ENCODE assay signal across 9 mouse cellular contexts in the genomic region with DNA sequence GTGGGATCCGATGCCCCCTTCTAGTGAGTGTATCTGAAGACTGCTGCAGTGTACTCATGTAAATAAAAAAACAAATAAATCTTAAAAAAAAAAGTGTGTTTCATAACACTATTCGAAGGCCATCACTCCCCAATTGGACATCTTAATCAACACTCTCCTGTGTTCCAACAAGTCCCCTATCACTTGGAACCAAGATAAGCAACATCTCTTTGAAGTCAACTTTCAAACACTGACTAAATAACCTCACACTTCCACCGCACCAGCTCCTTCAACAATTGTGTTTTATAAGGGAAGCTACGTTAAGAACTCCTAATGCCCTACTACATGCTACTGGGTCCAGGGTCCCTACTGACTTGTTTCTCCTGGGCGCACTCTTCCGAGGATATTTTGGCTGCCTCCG. TPM values are rescaled to one million over a fixed set of nuclear protein-coding genes. Genes with fewer than 3 reads are reported as not detected.
DNase-seq lines count a peak whose midpoint lies in the region; ATAC-seq and TF ChIP-seq lines count a peak whose summit lies in the region.
"Had no signal": no experiment of that assay in that cellular context is flagged by ENCODE, and none has a peak within 500 bp of the region (broad histone marks: within the 10 kb centered on the region; RNA-seq: fewer than 3 reads in every experiment).

No protein-coding gene starts in this region.

- H3K9me3 ChIP-seq in heart, embryonic 15.5 days (replicated peaks): no peaks in the 10 kb centered on the region
- no peaks in the 10 kb centered on the region for H3K9me3 ChIP-seq in ES-E14 (ENCODE audit: control insufficient read depth, insufficient read depth, low read depth, low read length)
- no peaks in the 10 kb centered on the region for H3K9me3 ChIP-seq in hindbrain, embryonic 10.5 days

- H3K4me2 ChIP-seq in heart, embryonic 15.5 days: peak overlapping the region; percentile 63

- under 1% methylated on average over 7 of the region's 7 CpGs for WGBS in heart, embryonic 15.5 days
- WGBS in hindbrain, embryonic 10.5 days: 14% methylated on average over 7 of the region's 7 CpGs
- 9% methylated on average over 6 of the region's 7 CpGs for WGBS in macrophage (ENCODE audit: missing documents)

- H3K27ac ChIP-seq in heart, embryonic 15.5 days: peak overlapping the region; percentile 92
- H3K27ac ChIP-seq in ES-E14 (ENCODE audit: insufficient read depth, low read depth, low read length, poor library complexity, severe bottlenecking): peak overlapping the region; percentile 94; the same call in 1 of the 2 replicates
- H3K27ac ChIP-seq in hindbrain, embryonic 10.5 days: peak overlapping the region; percentile 99
- H3K27ac ChIP-seq in macrophage: peak overlapping the region; percentile 53; the same call in 1 of the 2 replicates

- no peaks in the 10 kb centered on the region for H3K27me3 ChIP-seq in heart, embryonic 15.5 days
- H3K27me3 ChIP-seq in hindbrain, embryonic 10.5 days (ENCODE audit: insufficient read depth, poor library complexity, severe bottlenecking): no peaks in the 10 kb centered on the region
- H3K27me3 ChIP-seq: Patski had no signal

- H3K4me3 ChIP-seq in heart, embryonic 15.5 days: peak overlapping the region; percentile 90
- H3K4me3 ChIP-seq in ES-E14 (ENCODE audit: insufficient read depth in 1 of 2, low read depth in 1 of 2, low read length in 2 of 2, poor library complexity in 1 of 2, severe bottlenecking in 1 of 2) (peak overlapping the region; percentile 88 to 89), macrophage (ENCODE audit: inconsistent target) (peak overlapping the region; percentile 78)
- H3K4me3 ChIP-seq in hindbrain, embryonic 10.5 days: peak overlapping the region; percentile 95

- H3K4me1 ChIP-seq in heart, embryonic 15.5 days (replicated peaks): peaks cover 39% of the 10 kb centered on the region
- no peaks in the 10 kb centered on the region; a peak in 1 of 4 replicates for H3K4me1 ChIP-seq in ES-E14 (ENCODE audit: control insufficient read depth in 2 of 2, insufficient read depth in 2 of 2, low read length in 2 of 2, poor library complexity in 1 of 2)
- peaks cover 57% of the 10 kb centered on the region for H3K4me1 ChIP-seq in hindbrain, embryonic 10.5 days (replicated peaks)

- peak overlapping the region; percentile 96 for H3K9ac ChIP-seq in heart, embryonic 15.5 days
- peak overlapping the region; percentile 100 for H3K9ac ChIP-seq in ES-E14 (ENCODE audit: insufficient read depth, low read depth, low read length, poor library complexity, severe bottlenecking)

- in situ Hi-C loops in ES-E14 (cut with MboI; ENCODE audit: low sequenced_read_pairs in 2 of 2, unreplicated experiment in 2 of 2): no loop called here

- DNase-seq in heart, postnatal 14 days: no peak
- DNase-seq in ES-E14 (ENCODE audit: low read depth, low spot score): no peak
- no peak for DNase-seq in hindbrain, embryonic 10.5 days (ENCODE audit: low spot score)
- no peak for DNase-seq in frontal cortex, adult 2 months (ENCODE audit: extremely low spot score in 1 of 2, low spot score in 1 of 2)
- DNase-seq in frontal cortex, postnatal 14 days (ENCODE audit: low spot score in 2 of 2): no peak
- DNase-seq in adrenal gland, adult (ENCODE audit: inconsistent age in 2 of 2, low spot score in 1 of 2): no peak

- intact Hi-C loops in heart, postnatal 14 days (cut with DNase I): no loop called here

- no peak for ATAC-seq in heart, embryonic 15.5 days (replicated peaks; ENCODE audit: insufficient number of reproducible peaks, insufficient read depth, low FRiP score, low read depth)

- H3K36me3 ChIP-seq in heart, embryonic 15.5 days: peaks cover 29% of the 10 kb centered on the region
- H3K36me3 ChIP-seq in ES-E14 (ENCODE audit: control insufficient read depth, insufficient read depth, low read length, poor library complexity, severe bottlenecking) (peaks cover 34% of the 10 kb centered on the region), macrophage (ENCODE audit: inconsistent target) (peaks cover 11% of the 10 kb centered on the region; the same call in 1 of the 2 replicates)
- H3K36me3 ChIP-seq in hindbrain, embryonic 10.5 days: peaks cover 42% of the 10 kb centered on the region

- peaks cover 23% of the 10 kb centered on the region for H3K79me2 ChIP-seq in macrophage (ENCODE audit: inconsistent target)

TF ChIP-seq in ES-E14, 5 proteins besides CTCF, POLR2A, EP300 and RAD21:
- no peak for TF ChIP-seq HCFC1 (IDR thresholded peaks at IDR 0.05; ENCODE audit: borderline replicate concordance, insufficient read depth, low read length)
- TF ChIP-seq ZC3H11A (IDR thresholded peaks at IDR 0.05; ENCODE audit: borderline replicate concordance, low read depth, low read length): no peak
- no peak for TF ChIP-seq CHD2 (IDR thresholded peaks at IDR 0.05; ENCODE audit: low read depth, low read length)
- TF ChIP-seq ZNF384 (IDR thresholded peaks at IDR 0.05; ENCODE audit: low read depth, low read length): no peak
- no peak for TF ChIP-seq MAFK (IDR thresholded peaks at IDR 0.05; ENCODE audit: insufficient read depth, low read depth, low read length)

RNA-seq across cellular contexts. Expression of a gene that starts 0.9 kb away (rescaled TPM):
- polyA plus RNA-seq in heart, embryonic 15.5 days (2015; fragmentation: Nextera tagmentation; extraction: Ambion mirVana): 717 and 816 TPM in 2 replicates
- total RNA-seq in heart, postnatal 14 days (2021): 100 to 1,000 TPM; 776 to 812 TPM
- total RNA-seq in ES-E14 (2012; rRNA removed): 2,611 and 2,664 TPM in 2 replicates
- 1,007 and 1,099 TPM in 2 replicates for polyA plus RNA-seq in hindbrain, embryonic 10.5 days (2016; fragmentation: Nextera tagmentation; extraction: Ambion mirVana)
- total RNA-seq in macrophage (2018; cell fraction: chromatin; rRNA removed): 100 to 1,000 TPM in 1 of 26 experiments, 10 to 100 TPM in 24, 1 to 10 TPM in 1; 9.7 to 338 (median 26.6) TPM
- total RNA-seq in macrophage (2018; cell fraction: cytosol; rRNA removed): 1,000 to 10,000 TPM in 18 of 26 experiments, 100 to 1,000 TPM in 8; 835 to 2,671 (median 1,320) TPM
- 100 to 1,000 TPM in 25 of 26 experiments, 10 to 100 TPM in 1; 95.2 to 281 (median 157) TPM for total RNA-seq in macrophage (2018; cell fraction: nucleus; rRNA removed)
- 1,342 to 2,240 TPM (median 1,907 TPM) in 3 replicates for polyA plus RNA-seq in macrophage (2018)
- polyA plus RNA-seq in frontal cortex, adult 2 months (2012; rRNA removed): 1,050 and 1,099 TPM in 2 replicates

RNA-seq across cellular contexts. Expression of a gene that starts 5.8 kb away (rescaled TPM):
- polyA plus RNA-seq in heart, embryonic 15.5 days (2015; fragmentation: Nextera tagmentation; extraction: Ambion mirVana): 54.5 and 72.1 TPM in 2 replicates
- total RNA-seq in heart, postnatal 14 days (2021): 10 to 100 TPM; 14.2 to 17.8 TPM
- 33.8 and 36.1 TPM in 2 replicates for total RNA-seq in ES-E14 (2012; rRNA removed)
- polyA plus RNA-seq in hindbrain, embryonic 10.5 days (2016; fragmentation: Nextera tagmentation; extraction: Ambion mirVana): 71.8 and 80.5 TPM in 2 replicates
- total RNA-seq in macrophage (2018; cell fraction: chromatin; rRNA removed): 10 to 100 TPM in 12 of 26 experiments, 1 to 10 TPM in 14; 3.0 to 27.1 (median 7.6) TPM
- total RNA-seq in macrophage (2018; cell fraction: cytosol; rRNA removed): 10 to 100 TPM in 13 of 26 experiments, 1 to 10 TPM in 13; 3.8 to 19.3 (median 10.0) TPM
- 10 to 100 TPM in 9 of 26 experiments, 1 to 10 TPM in 15, under 1 TPM in 2; 0.62 to 23.2 (median 6.5) TPM for total RNA-seq in macrophage (2018; cell fraction: nucleus; rRNA removed)
- polyA plus RNA-seq in macrophage (2018): 8.9 to 23.0 TPM (median 16.1 TPM) in 3 replicates
- polyA plus RNA-seq in frontal cortex, adult 2 months (2012; rRNA removed): 62.3 and 68.1 TPM in 2 replicates

RNA-seq across cellular contexts. Expression of a gene that starts 5.9 kb away (rescaled TPM):
- 13.5 and 14.2 TPM in 2 replicates for polyA plus RNA-seq in heart, embryonic 15.5 days (2015; fragmentation: Nextera tagmentation; extraction: Ambion mirVana)
- 1 to 10 TPM; 6.5 to 7.6 TPM for total RNA-seq in heart, postnatal 14 days (2021)
- total RNA-seq in ES-E14 (2012; rRNA removed): 75.6 and 78.6 TPM in 2 replicates
- 7.0 and 8.9 TPM in 2 replicates for polyA plus RNA-seq in hindbrain, embryonic 10.5 days (2016; fragmentation: Nextera tagmentation; extraction: Ambion mirVana)
- 10 to 100 TPM in 1 of 26 experiments, 1 to 10 TPM in 25; 1.3 to 10.0 (median 5.1) TPM for total RNA-seq in macrophage (2018; cell fraction: chromatin; rRNA removed)
- 1 to 10 TPM in 3 of 26 experiments, under 1 TPM in 23; 0.09 to 1.3 (median 0.41) TPM for total RNA-seq in macrophage (2018; cell fraction: cytosol; rRNA removed)
- 1 to 10 TPM; 1.4 to 9.8 (median 3.1) TPM for total RNA-seq in macrophage (2018; cell fraction: nucleus; rRNA removed)
- 0.76 to 1.4 TPM (median 1.1 TPM) in 3 replicates for polyA plus RNA-seq in macrophage (2018)
- polyA plus RNA-seq in frontal cortex, adult 2 months (2012; rRNA removed): 74.4 and 74.7 TPM in 2 replicates

RNA-seq across cellular contexts. Expression of a gene that starts 6.0 kb away (rescaled TPM):
- polyA plus RNA-seq in heart, embryonic 15.5 days (2015; fragmentation: Nextera tagmentation; extraction: Ambion mirVana): 12.4 and 17.3 TPM in 2 replicates
- total RNA-seq in heart, postnatal 14 days (2021): 1 to 10 TPM; 4.8 to 6.2 TPM
- total RNA-seq in ES-E14 (2012; rRNA removed): 15.3 and 25.4 TPM in 2 replicates
- polyA plus RNA-seq in hindbrain, embryonic 10.5 days (2016; fragmentation: Nextera tagmentation; extraction: Ambion mirVana): 11.3 and 12.1 TPM in 2 replicates
- total RNA-seq in macrophage (2018; cell fraction: chromatin; rRNA removed): 1 to 10 TPM; 1.5 to 9.9 (median 3.2) TPM
- 1 to 10 TPM in 12 of 26 experiments, under 1 TPM in 14; 0.55 to 1.6 (median 0.95) TPM for total RNA-seq in macrophage (2018; cell fraction: cytosol; rRNA removed)
- 1 to 10 TPM in 24 of 26 experiments, under 1 TPM in 2; 0.47 to 9.1 (median 2.0) TPM for total RNA-seq in macrophage (2018; cell fraction: nucleus; rRNA removed)
- 0.89 to 2.2 TPM (median 1.7 TPM) in 3 replicates for polyA plus RNA-seq in macrophage (2018)
- polyA plus RNA-seq in frontal cortex, adult 2 months (2012; rRNA removed): 5.7 and 7.1 TPM in 2 replicates

RNA-seq across cellular contexts. Expression of a gene that starts 10.7 kb away (rescaled TPM):
- 2.9 and 3.0 TPM in 2 replicates for polyA plus RNA-seq in heart, embryonic 15.5 days (2015; fragmentation: Nextera tagmentation; extraction: Ambion mirVana)
- 1 to 10 TPM in 1 of 2 experiments, under 1 TPM in 1; 0.76 to 2.6 TPM for total RNA-seq in heart, postnatal 14 days (2021)
- total RNA-seq in ES-E14 (2012; rRNA removed): 0.80 and 1.1 TPM in 2 replicates
- 1.6 and 1.8 TPM in 2 replicates for polyA plus RNA-seq in hindbrain, embryonic 10.5 days (2016; fragmentation: Nextera tagmentation; extraction: Ambion mirVana)
- total RNA-seq in macrophage (2018; cell fraction: chromatin; rRNA removed): under 1 TPM in 1 of 26 experiments, not detected in 25; 0.98 TPM
- total RNA-seq in macrophage (2018; cell fraction: cytosol; rRNA removed): under 1 TPM in 17 of 26 experiments, not detected in 9; 0.14 to 0.30 (median 0.23) TPM
- under 1 TPM in 1 of 26 experiments, not detected in 25; 0.60 TPM for total RNA-seq in macrophage (2018; cell fraction: nucleus; rRNA removed)
- 0.16 to 0.43 TPM in 2 of 3 replicates, not detected in the other for polyA plus RNA-seq in macrophage (2018)
- polyA plus RNA-seq in frontal cortex, adult 2 months (2012; rRNA removed): 6.9 and 7.8 TPM in 2 replicates
